Mouse (Mus musculus) left cerebral cortex, postnatal 4 days (tissue): ENCODE measurements around the gene Plcxd3. TPM values are rescaled to one million over a fixed set of nuclear protein-coding genes. Genes with fewer than 3 reads are reported as not detected.

ENCODE experiments used
- DNase-seq: peaks from one replicate; pipeline ENCODE4 v3.0.0-alpha.2; 2022
- intact Hi-C: fragments of 180-260 bp; cut with DNase I; formaldehyde crosslinking; loops from one replicate; pipeline ENCODE4 v1.15.1; 2025
- total RNA-seq, 2 experiments: library from RNA; stranded (reverse); gene quantifications; 2 replicates each; pipeline ENCODE4 v1.2.3; 2021

Gene Plcxd3
- 10 to 100 TPM; 43.6 to 48.2 TPM for total RNA-seq

- DNase-seq: peak; percentile 66
- intact Hi-C loops: no loop called here
Measured at GRCm38 (mm10) chr15:4375423-4376220, at the start of gene Plcxd3. Gene Plcxd3, plus strand, starts transcription at chr15:4375491.

GRCm38 (mm10) chr15:4331867-4332266, 43.4 kb upstream of the Plcxd3 start:
- no peak for DNase-seq
- intact Hi-C loops: no loop called here

GRCm38 (mm10) chr15:4341620-4342019, 33.7 kb upstream of the Plcxd3 start:
- intact Hi-C loops: no loop called here
- DNase-seq: no peak

- DNase-seq: no peak
- intact Hi-C loops: no loop called here
Measured at GRCm38 (mm10) chr15:4348816-4349553, 26.3 kb upstream of the Plcxd3 start.

GRCm38 (mm10) chr15:4356397-4356796, 18.9 kb upstream of the Plcxd3 start:
- intact Hi-C loops: no loop called here
- no peak for DNase-seq

GRCm38 (mm10) chr15:4357706-4358105, 17.6 kb upstream of the Plcxd3 start:
- intact Hi-C loops: no loop called here
- DNase-seq: no peak

- no peak for DNase-seq
- intact Hi-C loops: no loop called here
Measured at GRCm38 (mm10) chr15:4367801-4368200, 7.5 kb upstream of the Plcxd3 start.

- intact Hi-C loops: no loop called here
Measured at GRCm38 (mm10) chr15:4374453-4374990, 769 bp upstream of the Plcxd3 start.

GRCm38 (mm10) chr15:4375031-4375422, 264 bp upstream of the Plcxd3 start:
- intact Hi-C loops: no loop called here

More at GRCm38 (mm10) chr15:4374453-4374990, 769 bp upstream of the Plcxd3 start:
- no peak for DNase-seq

GRCm38 (mm10) chr15:4376221-4376631, 935 bp downstream of the Plcxd3 start:
- intact Hi-C loops: no loop called here
- DNase-seq: peak; percentile 14

More at GRCm38 (mm10) chr15:4375031-4375422, 264 bp upstream of the Plcxd3 start:
- no peak for DNase-seq

- DNase-seq: peak; percentile 21
- intact Hi-C loops: no loop called here
Measured at GRCm38 (mm10) chr15:4378766-4379165, 3.5 kb downstream of the Plcxd3 start.

- intact Hi-C loops: no loop called here
Measured at GRCm38 (mm10) chr15:4387774-4388173, 12.5 kb downstream of the Plcxd3 start.

GRCm38 (mm10) chr15:4400096-4400495, 24.8 kb downstream of the Plcxd3 start:
- no peak for DNase-seq
- intact Hi-C loops: no loop called here

More at GRCm38 (mm10) chr15:4387774-4388173, 12.5 kb downstream of the Plcxd3 start:
- DNase-seq: no peak

- intact Hi-C loops: no loop called here
- no peak for DNase-seq
Measured at GRCm38 (mm10) chr15:4411333-4411732, 36.0 kb downstream of the Plcxd3 start.

- intact Hi-C loops: no loop called here
- no peak for DNase-seq
Measured at GRCm38 (mm10) chr15:4440081-4440480, 64.8 kb downstream of the Plcxd3 start.

- intact Hi-C loops: no loop called here
- no peak for DNase-seq
Measured at GRCm38 (mm10) chr15:4496182-4496581, 120.9 kb downstream of the Plcxd3 start.

GRCm38 (mm10) chr15:4496984-4497383, 121.7 kb downstream of the Plcxd3 start:
- no peak for DNase-seq
- intact Hi-C loops: no loop called here

- intact Hi-C loops: no loop called here
- peak; percentile 66 for DNase-seq
Measured at GRCm38 (mm10) chr15:4498036-4498435, 122.7 kb downstream of the Plcxd3 start.

- DNase-seq: no peak
- intact Hi-C loops: no loop called here
Measured at GRCm38 (mm10) chr15:4503366-4503765, 128.1 kb downstream of the Plcxd3 start.

- intact Hi-C loops: no loop called here
- no peak for DNase-seq
Measured at GRCm38 (mm10) chr15:4503826-4504225, 128.5 kb downstream of the Plcxd3 start.

- DNase-seq: no peak
- intact Hi-C loops: no loop called here
Measured at GRCm38 (mm10) chr15:4514724-4515123, 139.4 kb downstream of the Plcxd3 start.

- no peak for DNase-seq
Measured at GRCm38 (mm10) chr15:4524598-4524997, 149.3 kb downstream of the Plcxd3 start.

More at GRCm38 (mm10) chr15:4524598-4524997, 149.3 kb downstream of the Plcxd3 start:
- intact Hi-C loops: no loop called here
